Mouse (Mus musculus): ENCODE data around the gene Inafm1.
A peak's percentile ranks its signal among the peaks of the same experiment; 100 is the strongest.
"Not testable (repeated sequence)": the region's sequence is repeated elsewhere in the genome, so short reads cannot be mapped to it uniquely, and the experiment has no call there.

Inafm1 gene

GRCm38 (mm10) chr7:16296766-16297390, 23.5 kb upstream of the Inafm1 start:
- peak; percentile 82 for DNase-seq

GRCm38 (mm10) chr7:16296146-16296545, 22.7 kb upstream of the Inafm1 start:
- no peak for DNase-seq

GRCm38 (mm10) chr7:16295321-16295900, 22.0 kb upstream of the Inafm1 start:
- peak; percentile 91 for DNase-seq

GRCm38 (mm10) chr7:16294837-16295236, 21.4 kb upstream of the Inafm1 start:
- peak; percentile 95 for DNase-seq

GRCm38 (mm10) chr7:16294346-16294745, 20.9 kb upstream of the Inafm1 start:
- no peak for DNase-seq

GRCm38 (mm10) chr7:16287791-16288190, 14.4 kb upstream of the Inafm1 start:
- no peak for DNase-seq

GRCm38 (mm10) chr7:16287016-16287415, 13.6 kb upstream of the Inafm1 start:
- DNase-seq = no peak

- DNase-seq = peak; percentile 99
Measured at GRCm38 (mm10) chr7:16286026-16286961, 12.9 kb upstream of the Inafm1 start, which contains the start of gene Ccdc9. Gene Ccdc9 (minus strand): TSS chr7:16286795.

- peak; percentile 35 for DNase-seq
Measured at GRCm38 (mm10) chr7:16285450-16286025, 12.1 kb upstream of the Inafm1 start.

- no peak for DNase-seq
Measured at GRCm38 (mm10) chr7:16284904-16285303, 11.5 kb upstream of the Inafm1 start.

- DNase-seq = no peak
Measured at GRCm38 (mm10) chr7:16284001-16284400, 10.6 kb upstream of the Inafm1 start.

- DNase-seq = no peak
Measured at GRCm38 (mm10) chr7:16282334-16282733, 8.9 kb upstream of the Inafm1 start.

- DNase-seq = no peak
Measured at GRCm38 (mm10) chr7:16280721-16281120, 7.3 kb upstream of the Inafm1 start.

- no peak for DNase-seq
Measured at GRCm38 (mm10) chr7:16274922-16275890, 1.8 kb upstream of the Inafm1 start.

GRCm38 (mm10) chr7:16273766-16274140, 336 bp upstream of the Inafm1 start:
- DNase-seq = peak; percentile 75

- peak; percentile 76 for DNase-seq
Measured at GRCm38 (mm10) chr7:16272681-16273080, 736 bp downstream of the Inafm1 start.

- DNase-seq = no peak
Measured at GRCm38 (mm10) chr7:16271139-16271538, 2.3 kb downstream of the Inafm1 start.

GRCm38 (mm10) chr7:16266593-16266992, 6.8 kb downstream of the Inafm1 start:
- DNase-seq = not testable (repeated sequence)

GRCm38 (mm10) chr7:16265856-16266255, 7.6 kb downstream of the Inafm1 start:
- no peak for DNase-seq

- no peak for DNase-seq
Measured at GRCm38 (mm10) chr7:16263843-16264242, 9.6 kb downstream of the Inafm1 start.

- peak; percentile 71 for DNase-seq
Measured at GRCm38 (mm10) chr7:16263015-16263787, 10.2 kb downstream of the Inafm1 start.

All from right cerebral cortex, adult 18-20 months (tissue).